ENCODE assay signal across 8 mouse cellular contexts in genomic region chr13:91478011-91478410, GRCm38 (mm10). TPM values are rescaled to one million over a fixed set of nuclear protein-coding genes. Genes with fewer than 3 reads are reported as not detected.
A peak's percentile ranks its signal among the peaks of the same experiment; 100 is the strongest.
DNase-seq lines count a peak whose midpoint lies in the region; ATAC-seq lines count a peak whose summit lies in the region.

No protein-coding gene starts in this region.

- intact Hi-C loops in heart, postnatal 25 days (cut with DNase I): loop anchor here (10.0 kb wide), 1 partner anchor 87 kb away; no protein-coding TSS in a partner anchor

- H3K4me3 ChIP-seq in lung, embryonic 16.5 days (ENCODE audit: low read length): no peak overlapping the region

- peaks cover 11% of the 10 kb centered on the region for H3K4me1 ChIP-seq in lung, embryonic 16.5 days (replicated peaks; ENCODE audit: control insufficient read depth, insufficient read depth, low read length)

- H3K36me3 ChIP-seq in lung, embryonic 16.5 days (ENCODE audit: control insufficient read depth, insufficient read depth, low read length): no peaks in the 10 kb centered on the region

- H3K9me3 ChIP-seq in lung, embryonic 16.5 days (ENCODE audit: control insufficient read depth, low read length): no peaks in the 10 kb centered on the region

- no peak for DNase-seq in frontal cortex, postnatal 25 days (ENCODE audit: low spot score in 2 of 2)
- DNase-seq in adrenal gland, adult 2 months: peak; percentile 44
- DNase-seq in fibroblast of lung, adult 2 months (ENCODE audit: low read depth): peak; percentile 32
- DNase-seq in heart, postnatal 25 days (ENCODE audit: low spot score): peak; percentile 36
- peak; percentile 80 for DNase-seq in testis, postnatal 14 days (ENCODE audit: low spot score)

- H3K9ac ChIP-seq in lung, embryonic 16.5 days (ENCODE audit: low read length): no peak overlapping the region

- H3K27me3 ChIP-seq in lung, embryonic 16.5 days (ENCODE audit: control insufficient read depth, insufficient read depth, low read depth, low read length): no peaks in the 10 kb centered on the region

- H3K4me2 ChIP-seq in lung, embryonic 16.5 days (ENCODE audit: low read depth, low read length): no peak overlapping the region

- 2% methylated on average over 2 of the region's 4 CpGs for WGBS in lung, embryonic 16.5 days

- peak; percentile 50 for ATAC-seq in frontal cortex, adult (ENCODE audit: low TSS enrichment)
- peak; percentile 71; the same call in 1 of the 2 replicates for ATAC-seq in lung, embryonic 16.5 days (ENCODE audit: low read depth)
- ATAC-seq in megakaryocyte-erythroid progenitor cell, adult 5-6 weeks (replicated peaks; ENCODE audit: low FRiP score, low TSS enrichment, poor library complexity, severe bottlenecking): no peak

- H3K27ac ChIP-seq in lung, embryonic 16.5 days (ENCODE audit: low read length): no peak overlapping the region

RNA-seq across cellular contexts. Expression of gene Ssbp2, which starts 17.9 kb away (rescaled TPM):
- 10 to 100 TPM; 23.8 to 41.2 TPM for total RNA-seq in adrenal gland, adult 2 months (2021)
- polyA plus RNA-seq in adrenal gland, adult 2 months (2012; rRNA removed): 3.9 and 5.5 TPM in 2 replicates
- total RNA-seq in heart, postnatal 25 days (2021): 10 to 100 TPM; 43.3 to 48.1 TPM
- polyA plus RNA-seq in lung, embryonic 16.5 days (2015; fragmentation: Nextera tagmentation; extraction: Ambion mirVana): 98.6 and 104 TPM in 2 replicates
- total RNA-seq in megakaryocyte-erythroid progenitor cell, adult 5-6 weeks (2014; fragmentation: Nextera tagmentation): 92.6 and 94.0 TPM in 2 replicates
- total RNA-seq in megakaryocyte-erythroid progenitor cell, adult 5-6 weeks (2017): 42.8 and 75.8 TPM in 2 replicates

Comparison
In these comparisons a context has a peak if more than half of its experiments do, and no peak if none do; other contexts are left out.
1. DNase-seq: peak in adrenal gland, adult 2 months (single experiment), fibroblast of lung, adult 2 months (single experiment), heart, postnatal 25 days (single experiment) and testis, postnatal 14 days (single experiment); none in frontal cortex, postnatal 25 days (0 of 2).